Mouse (Mus musculus): ENCODE results near the gene Smco3. TPM values are rescaled to one million over a fixed set of nuclear protein-coding genes. Genes with fewer than 3 reads are reported as not detected.

Gene Smco3
- polyA plus RNA-seq (2012; rRNA removed), result 0.73 and 1.1 TPM in 2 replicates

GRCm38 (mm10) chr6:136835352-136835751 is at the start of gene Smco3:
Gene Smco3 (minus strand): TSS chr6:136835452.

DNA sequence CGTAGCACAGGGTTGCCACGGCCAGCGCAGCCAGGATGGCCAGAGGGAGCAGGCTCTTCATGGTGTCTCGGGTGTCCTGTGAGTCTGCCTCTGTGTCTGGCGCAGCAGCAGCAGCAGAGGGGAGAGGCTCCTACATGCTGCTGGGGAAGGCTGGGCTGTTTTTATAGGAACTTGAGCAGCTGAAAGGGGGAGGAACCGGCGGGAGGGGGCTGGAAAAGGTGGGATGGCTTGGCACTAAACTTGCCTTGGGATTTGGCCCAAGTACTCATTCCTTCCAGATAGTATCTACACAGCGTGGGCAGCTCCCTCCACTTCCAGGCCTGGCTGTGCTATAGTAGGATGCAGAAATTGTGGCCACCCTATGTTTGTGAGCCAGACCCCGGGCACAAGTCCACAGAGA is 40.4 kb upstream of the Smco3 start, which contains the start of gene Mgp:
Gene Mgp (minus strand): TSS at position 154 of the 400 bp plus-strand sequence.

GRCm38 (mm10) chr6:136857186-136857872 is 22.1 kb upstream of the Smco3 start, which contains the start of gene Art4:
Gene Art4 (minus strand): TSS chr6:136857733.

DNA sequence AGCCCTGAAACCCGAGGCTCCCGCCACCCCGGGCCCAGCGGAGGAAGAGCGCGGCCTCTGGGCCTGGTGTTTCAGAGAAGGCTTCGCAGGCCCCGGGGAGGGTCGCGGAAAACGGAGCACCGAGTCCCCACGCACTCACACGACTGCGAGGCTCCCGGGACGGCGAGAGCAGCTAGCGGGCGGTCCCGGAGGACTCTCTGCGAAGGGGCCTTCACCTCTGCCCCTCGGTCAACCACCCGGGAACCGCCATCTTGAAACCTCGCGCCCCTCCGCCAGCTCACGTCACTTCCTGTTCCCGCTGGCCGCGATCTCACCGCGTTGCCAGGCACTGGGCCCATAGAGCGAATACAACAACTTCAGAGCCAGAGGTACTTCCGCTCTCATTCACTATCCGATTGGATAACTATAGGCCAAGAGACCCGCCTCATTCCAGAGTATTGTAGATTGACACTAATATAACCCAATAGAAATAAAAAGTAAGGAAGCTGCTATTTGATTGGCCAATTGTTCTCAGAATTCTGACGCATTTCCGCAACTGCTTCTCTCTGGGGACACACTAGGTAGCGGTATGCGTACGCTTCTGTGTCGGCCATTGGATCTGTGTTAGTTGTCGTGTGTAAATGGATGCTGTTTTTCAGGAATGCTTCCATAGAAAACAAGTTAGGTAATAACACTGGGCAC is 7.2 kb downstream of the Smco3 start, which contains the start of gene Wbp11:
Gene Wbp11 (minus strand): TSS at position 353 of the 681 bp plus-strand sequence.

GRCm38 (mm10) chr6:136827516-136827880 is 7.8 kb downstream of the Smco3 start, which contains the start of gene BC049715:
Gene BC049715 (plus strand): TSS chr6:136827626.

DNA sequence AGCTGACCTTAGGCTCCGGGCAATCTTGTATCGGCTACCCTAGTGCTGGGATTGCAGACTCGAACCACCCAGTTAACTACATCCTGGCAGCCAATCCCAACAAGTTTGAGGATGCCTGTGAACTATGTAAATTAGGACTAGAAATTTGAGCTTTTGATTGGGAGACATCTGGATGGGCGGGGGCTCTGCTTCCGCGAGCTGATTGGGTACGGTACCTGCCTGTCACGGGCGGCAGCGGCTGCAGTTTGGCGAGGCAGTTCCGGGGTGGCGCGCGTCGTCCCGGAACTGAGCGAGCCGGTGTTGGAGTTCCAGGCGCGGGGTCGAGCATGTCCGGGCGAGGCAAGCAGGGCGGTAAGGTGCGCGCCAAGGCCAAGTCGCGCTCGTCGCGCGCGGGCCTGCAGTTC is 27.2 kb downstream of the Smco3 start, which contains the start of gene H2afj:
Gene H2afj (plus strand): TSS at position 231 of the 404 bp plus-strand sequence.

DNA sequence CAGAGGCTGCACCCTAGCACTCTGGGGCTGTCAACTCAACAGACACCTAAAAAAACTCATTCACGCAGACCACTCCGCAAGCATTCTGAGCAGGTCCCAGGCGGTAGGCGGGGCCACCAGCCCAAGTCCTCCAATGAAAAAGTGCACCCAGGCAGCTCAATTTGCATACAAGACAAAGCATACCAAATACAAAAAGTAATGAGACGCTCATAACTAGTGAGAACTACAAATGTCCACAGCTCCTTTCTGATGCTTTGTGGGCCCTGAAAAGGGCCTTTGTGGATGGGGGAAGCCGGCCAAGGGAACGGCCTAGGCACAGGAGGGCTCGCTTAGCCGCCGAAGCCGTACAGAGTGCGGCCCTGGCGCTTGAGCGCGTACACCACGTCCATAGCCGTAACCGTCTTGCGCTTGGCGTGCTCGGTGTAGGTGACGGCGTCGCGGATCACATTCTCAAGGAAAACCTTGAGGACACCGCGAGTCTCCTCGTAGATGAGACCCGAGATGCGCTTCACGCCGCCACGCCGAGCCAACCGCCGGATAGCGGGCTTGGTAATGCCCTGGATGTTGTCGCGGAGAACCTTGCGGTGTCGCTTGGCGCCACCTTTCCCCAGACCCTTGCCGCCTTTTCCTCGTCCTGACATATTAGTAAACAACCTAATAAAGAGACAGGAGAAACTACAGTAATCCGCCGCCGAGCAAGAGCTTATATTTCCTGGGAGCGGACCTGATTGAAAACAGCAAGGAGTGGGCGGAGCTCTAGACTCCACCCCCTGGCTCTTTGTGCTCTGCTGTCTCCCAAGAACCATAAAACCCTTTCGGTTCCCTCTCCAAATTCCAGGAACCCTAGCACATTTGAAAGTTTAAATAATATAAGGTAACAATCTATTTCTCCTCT is 31.3 kb downstream of the Smco3 start, which contains the start of gene Hist4h4:
Gene Hist4h4 (minus strand): TSS at position 677 of the 895 bp plus-strand sequence.

DNA sequence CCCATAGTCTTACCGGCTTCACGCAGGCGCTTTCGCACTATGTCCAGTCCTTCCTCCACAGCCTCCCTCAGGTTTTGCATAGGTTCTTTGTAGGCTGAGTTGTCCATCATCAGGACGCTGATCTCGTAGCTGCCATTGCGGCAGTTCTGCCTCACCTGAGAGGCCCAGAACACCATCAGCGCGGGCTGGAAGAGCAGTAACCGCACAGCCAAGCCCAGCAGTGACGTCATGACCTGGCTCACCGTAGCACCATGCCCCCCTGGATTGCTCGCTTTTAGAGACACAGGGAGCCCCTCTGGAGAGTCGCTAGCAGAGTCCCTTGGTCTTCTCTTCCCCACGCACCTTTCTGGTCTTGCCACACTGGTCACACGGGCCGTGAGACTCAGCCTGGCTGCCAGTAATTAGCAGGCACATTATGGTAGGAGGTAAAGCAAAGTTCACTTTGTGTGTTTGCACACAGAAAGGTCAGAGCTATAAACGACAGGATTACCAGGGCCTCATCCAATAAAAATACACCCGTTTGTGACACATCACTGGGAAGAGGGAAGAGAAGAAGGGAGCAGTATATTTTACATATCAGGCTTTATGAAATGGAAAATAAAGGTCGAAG is 53.8 kb downstream of the Smco3 start, which contains the start of gene Gucy2c:
Gene Gucy2c (minus strand): TSS at position 389 of the 610 bp plus-strand sequence.

Other genes with a start within 250 kb of the Smco3 start
- 0.49 and 0.82 TPM in 2 replicates for gene Plbd1, start 173.5 kb downstream of the Smco3 start, polyA plus RNA-seq (2012; rRNA removed)
- gene Gucy2c, start 53.7 kb downstream of the Smco3 start, polyA plus RNA-seq (2012; rRNA removed), result 0.10 and 0.14 TPM in 2 replicates
- 0.95 and 1.2 TPM in 2 replicates for gene Hist4h4, start 31.0 kb downstream of the Smco3 start, polyA plus RNA-seq (2012; rRNA removed)
- gene H2afj, start 27.2 kb downstream of the Smco3 start, polyA plus RNA-seq (2012; rRNA removed), result 66.3 and 116 TPM in 2 replicates
- gene BC049715, start 7.8 kb downstream of the Smco3 start, polyA plus RNA-seq (2012; rRNA removed), result 0.48 and 1.0 TPM in 2 replicates
- 115 and 127 TPM in 2 replicates for gene Wbp11, start 7.2 kb downstream of the Smco3 start, polyA plus RNA-seq (2012; rRNA removed)
- gene Art4, start 22.3 kb upstream of the Smco3 start, polyA plus RNA-seq (2012; rRNA removed), result 1.8 and 2.9 TPM in 2 replicates
- gene Mgp, start 40.4 kb upstream of the Smco3 start, polyA plus RNA-seq (2012; rRNA removed), result 3.2 and 24.3 TPM in 2 replicates
- 0.05 and 0.35 TPM in 2 replicates for gene Erp27, start 86.7 kb upstream of the Smco3 start, polyA plus RNA-seq (2012; rRNA removed)
- gene Pde6h, start 88.4 kb upstream of the Smco3 start, polyA plus RNA-seq (2012; rRNA removed), result 0.09 TPM in 1 of 2 replicates, not detected in the other
- gene Arhgdib, start 106.4 kb upstream of the Smco3 start, polyA plus RNA-seq (2012; rRNA removed), result 23.0 and 40.8 TPM in 2 replicates

All from central nervous system, embryonic 11.5 days (tissue).